Mouse (Mus musculus) T-helper 2 cell (primary cell): ENCODE results near the gene Crygs.

ENCODE experiments used
- in situ Hi-C: fragments of 300-600 bp; cut with MboI, MseI; formaldehyde crosslinking; loops from one replicate; pipeline ENCODE4 v1.15.1; 2025; ENCODE audit warnings: high pct_unique_total_duplicates

The Crygs gene

GRCm38 (mm10) chr16:22811477-22811876 lies at the start of gene Crygs:
TSS of gene Crygs (minus strand) at chr16:22811577.
- in situ Hi-C loops: loop anchor here (25.0 kb wide), 2 partner anchors 424 to 499 kb away; no protein-coding TSS in a partner anchor

- in situ Hi-C loops: loop anchor here (25.0 kb wide), 1 partner anchor 455 kb away; no protein-coding TSS in a partner anchor
These were observed 46.2 kb upstream of the Crygs start, which contains the start of the genes Tbccd1 and Dnajb11 for GRCm38 (mm10) chr16:22857431-22858113. TSS of gene Tbccd1 (minus strand) at chr16:22857669. TSS of gene Dnajb11 (plus strand) at chr16:22857845.

DNA sequence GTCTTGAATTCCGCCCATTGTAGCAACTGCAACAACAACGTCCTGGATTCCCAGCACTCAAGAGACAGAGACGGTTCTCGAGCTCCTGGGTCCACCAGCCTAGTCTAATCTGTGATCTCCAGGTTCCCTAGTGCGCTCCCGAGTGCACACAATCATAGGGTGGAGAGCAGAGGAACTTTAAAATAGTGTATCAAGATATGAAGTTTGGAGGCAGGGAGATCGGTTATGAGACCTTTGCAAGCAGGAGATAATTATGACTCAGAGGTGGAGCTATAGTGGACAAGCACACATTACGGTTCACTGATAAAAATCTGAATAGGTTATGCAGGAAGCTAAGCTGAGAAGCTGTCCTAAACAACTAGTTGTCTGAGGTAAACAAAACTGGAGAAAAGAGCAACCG lies 45.4 kb upstream of the Crygs start:
- in situ Hi-C loops: loop anchor here (25.0 kb wide), 1 partner anchor 456 kb away; no protein-coding TSS in a partner anchor

- in situ Hi-C loops: loop anchor here (5.0 to 25.0 kb wide), 2 partner anchors 415 to 460 kb away; partner anchors contain the start of gene Etv5
These were observed 41.3 kb upstream of the Crygs start for GRCm38 (mm10) chr16:22852709-22853108.

- in situ Hi-C loops: no loop called here
These were observed 37.0 kb upstream of the Crygs start for GRCm38 (mm10) chr16:22848331-22848730.

- in situ Hi-C loops: no loop called here
These were observed 36.3 kb upstream of the Crygs start for GRCm38 (mm10) chr16:22847686-22848085.

- in situ Hi-C loops: no loop called here
These were observed 34.1 kb upstream of the Crygs start for GRCm38 (mm10) chr16:22845481-22845880.

DNA sequence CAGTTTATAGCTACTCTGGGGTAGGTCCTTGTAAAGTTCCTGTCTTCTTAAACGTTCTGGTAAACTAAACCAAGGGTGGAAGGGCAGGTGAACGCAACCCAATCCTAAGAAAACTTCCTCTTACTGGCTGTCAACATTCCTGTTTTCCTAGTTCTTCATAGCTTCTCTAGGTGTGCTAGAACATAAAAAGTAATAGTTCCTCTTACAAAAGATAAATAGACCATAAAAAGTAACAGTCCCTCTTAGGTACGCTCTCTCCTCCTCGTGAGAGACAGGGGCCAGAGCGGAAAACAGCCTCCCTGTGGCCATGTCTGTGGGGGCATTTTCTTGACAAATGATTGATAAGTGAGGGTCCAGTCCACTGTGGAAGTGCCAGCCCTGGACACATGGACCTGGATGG lies 33.5 kb upstream of the Crygs start:
- in situ Hi-C loops: no loop called here

- in situ Hi-C loops: no loop called here
These were observed 32.9 kb upstream of the Crygs start for GRCm38 (mm10) chr16:22844061-22844801.

- in situ Hi-C loops: no loop called here
These were observed 31.5 kb upstream of the Crygs start for GRCm38 (mm10) chr16:22842871-22843270.

- in situ Hi-C loops: no loop called here
These were observed 27.9 kb upstream of the Crygs start for GRCm38 (mm10) chr16:22839146-22839857.

GRCm38 (mm10) chr16:22832932-22833525 lies 21.7 kb upstream of the Crygs start:
- in situ Hi-C loops: no loop called here

- in situ Hi-C loops: loop anchor here (25.0 kb wide), 2 partner anchors 433 to 508 kb away; no protein-coding TSS in a partner anchor
These were observed 9.4 kb upstream of the Crygs start for GRCm38 (mm10) chr16:22820731-22821130.

- in situ Hi-C loops: loop anchor here (25.0 kb wide), 2 partner anchors 420 to 495 kb away; no protein-coding TSS in a partner anchor
These were observed 3.8 kb downstream of the Crygs start for GRCm38 (mm10) chr16:22807468-22808070.

DNA sequence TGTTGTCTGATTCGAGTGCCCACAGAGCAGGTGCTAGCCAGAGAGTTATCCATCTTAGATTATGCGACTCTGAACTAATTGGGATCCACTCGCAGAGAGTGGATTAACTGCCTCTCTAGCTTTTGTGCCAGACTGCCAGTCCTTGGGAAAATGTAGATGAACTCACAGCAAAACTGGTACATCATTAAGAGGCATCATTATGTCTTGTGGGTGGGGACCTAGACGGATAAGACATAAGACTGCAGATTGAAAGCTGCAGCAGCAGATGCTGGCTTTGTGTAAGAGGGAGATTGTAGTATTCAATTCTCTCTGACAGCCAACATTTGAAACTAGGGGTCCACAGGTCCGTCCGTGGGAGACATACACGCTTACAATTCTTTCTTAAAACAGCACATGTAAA lies 8.6 kb downstream of the Crygs start:
- in situ Hi-C loops: loop anchor here (5.0 to 25.0 kb wide), 3 partner anchors 240 to 490 kb away; no protein-coding TSS in a partner anchor

- in situ Hi-C loops: loop anchor here (5.0 to 25.0 kb wide), 3 partner anchors 238 to 488 kb away; no protein-coding TSS in a partner anchor
These were observed 10.6 kb downstream of the Crygs start for GRCm38 (mm10) chr16:22800849-22801109.

DNA sequence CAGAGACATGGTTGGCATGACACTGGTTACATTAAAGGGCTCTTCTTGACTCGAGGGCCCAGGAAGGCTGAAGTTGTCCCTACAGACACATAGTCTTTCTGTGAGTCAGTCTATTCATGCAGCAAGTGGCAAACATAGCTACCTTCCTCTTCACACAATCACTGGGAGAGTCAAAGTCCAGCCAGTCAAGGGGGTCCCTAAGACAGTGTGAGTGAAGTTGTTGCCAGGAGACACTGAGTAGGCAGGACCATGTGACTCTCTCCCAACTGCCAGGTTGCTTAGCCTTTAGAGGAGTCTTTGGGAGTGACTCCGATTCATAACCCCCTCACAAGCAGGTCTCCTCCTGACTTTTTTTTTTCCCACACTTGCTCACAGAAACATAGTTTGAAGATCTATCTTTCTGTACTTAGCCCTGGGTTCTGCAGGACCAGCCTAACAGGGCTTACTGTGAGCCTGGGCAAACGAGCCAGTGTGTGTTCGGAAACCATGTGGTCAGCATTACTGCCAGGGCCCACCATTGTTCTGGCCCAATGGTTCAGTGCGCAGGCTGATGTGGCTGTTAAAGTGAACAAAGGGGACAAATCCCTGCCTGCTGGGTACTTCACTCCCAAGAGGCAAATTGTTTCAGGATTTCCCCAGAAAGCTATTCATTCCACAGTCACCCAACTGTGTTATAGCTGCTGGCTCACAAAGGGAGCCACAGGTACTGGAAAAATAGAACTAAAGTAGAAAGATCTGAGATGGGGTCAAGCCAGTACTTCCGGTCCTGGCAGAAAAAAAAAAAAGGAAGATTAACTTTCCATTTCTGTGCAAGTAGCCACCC lies 11.1 kb downstream of the Crygs start:
- in situ Hi-C loops: loop anchor here (5.0 to 25.0 kb wide), 3 partner anchors 238 to 488 kb away; no protein-coding TSS in a partner anchor

GRCm38 (mm10) chr16:22798520-22798919 lies 12.9 kb downstream of the Crygs start:
- in situ Hi-C loops: no loop called here

GRCm38 (mm10) chr16:22797521-22797920 lies 13.9 kb downstream of the Crygs start:
- in situ Hi-C loops: no loop called here

DNA sequence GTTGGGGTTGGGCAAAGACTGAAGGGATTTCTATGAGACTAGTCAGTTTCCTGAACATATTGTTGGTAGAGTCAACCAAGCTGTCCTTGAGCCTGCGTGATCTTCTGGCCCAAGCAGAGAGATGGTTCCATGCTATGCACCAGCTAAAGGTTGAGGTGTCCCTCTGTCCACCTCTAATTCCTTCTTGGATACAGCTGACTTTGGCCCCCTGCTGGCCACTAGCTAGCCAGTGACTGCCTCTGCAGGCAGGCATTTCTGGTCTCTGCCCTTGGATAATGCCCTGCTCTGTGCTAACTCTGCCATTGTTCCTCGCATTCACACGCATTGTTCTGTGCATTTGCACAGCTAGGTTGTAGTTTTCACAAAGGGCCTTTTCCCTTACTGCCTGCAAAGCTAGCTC lies 15.9 kb downstream of the Crygs start:
- in situ Hi-C loops: no loop called here
